Comparison of ENCODE assay signal across 25 mouse cellular contexts in the genomic region with DNA sequence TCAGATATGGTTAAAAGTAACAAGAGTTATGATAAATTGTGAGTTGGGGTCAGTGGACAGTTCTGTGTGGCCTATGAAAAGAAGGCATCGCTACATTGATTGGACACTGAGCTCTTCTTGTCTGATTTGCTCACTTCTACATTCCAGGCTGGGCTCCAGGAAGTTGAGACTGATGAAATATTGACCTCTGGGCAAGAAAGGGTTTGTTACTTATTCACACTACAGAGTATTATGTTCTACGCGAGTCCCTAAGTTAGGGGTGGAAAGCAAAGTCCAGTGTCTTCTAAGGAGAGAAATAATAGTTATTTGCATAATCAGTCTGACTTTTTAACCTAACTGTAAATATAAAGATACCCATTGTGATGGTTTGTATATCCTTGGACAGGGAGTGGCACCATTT.
"Had no signal": no experiment of that assay in that cellular context is flagged by ENCODE, and none has a peak within 500 bp of the region (broad histone marks: within the 10 kb centered on the region; RNA-seq: fewer than 3 reads in every experiment).

No protein-coding gene starts in this region.

- DNase-seq: gastrocnemius, adult 2 months; gastrocnemius, postnatal 10 days; gastrocnemius, postnatal 25 days; heart, adult 18-20 months; heart, postnatal 10 days; heart, postnatal 4 days; kidney, postnatal 10 days; liver; liver, embryonic 13.5 days had no signal

- H3K36me3 ChIP-seq: heart, embryonic 10.5 days; heart, embryonic 12.5 days; intestine, embryonic 15.5 days; kidney, embryonic 15.5 days; limb, embryonic 10.5 days; limb, embryonic 12.5 days; liver, embryonic 13.5 days; liver, embryonic 15.5 days had no signal

- ATAC-seq: hindbrain, embryonic 16.5 days; inflammation-experienced regulatory T-cells, adult 6 months; intestine, embryonic 15.5 days; intestine, postnatal 0 days had no signal

- H3K4me2 ChIP-seq: heart, embryonic 12.5 days; hindbrain, embryonic 12.5 days; hindbrain, embryonic 14.5 days; intestine, embryonic 15.5 days; kidney, embryonic 15.5 days; limb, embryonic 12.5 days; liver, embryonic 11.5 days; liver, embryonic 13.5 days; liver, embryonic 15.5 days had no signal

- H3K9ac ChIP-seq: heart, embryonic 12.5 days; hindbrain, embryonic 12.5 days; hindbrain, embryonic 14.5 days; intestine, embryonic 15.5 days; kidney, embryonic 15.5 days; limb, embryonic 12.5 days; liver, embryonic 13.5 days; liver, embryonic 15.5 days had no signal

- H3K9me3 ChIP-seq: heart, embryonic 10.5 days; heart, embryonic 12.5 days; hindbrain, embryonic 10.5 days; hindbrain, embryonic 12.5 days; intestine, embryonic 15.5 days; kidney, embryonic 15.5 days; limb, embryonic 10.5 days; limb, embryonic 12.5 days; liver, embryonic 13.5 days; liver, embryonic 15.5 days had no signal

- H3K27me3 ChIP-seq: heart, embryonic 12.5 days; hindbrain, embryonic 12.5 days; intestine, embryonic 15.5 days; kidney, embryonic 15.5 days; limb, embryonic 12.5 days; liver, embryonic 13.5 days; liver, embryonic 15.5 days had no signal

- H3K4me3 ChIP-seq: gastrocnemius, adult 2 months; heart, embryonic 10.5 days; heart, embryonic 12.5 days; hindbrain, embryonic 10.5 days; hindbrain, embryonic 12.5 days; intestine, embryonic 15.5 days; kidney, embryonic 15.5 days; layer of hippocampus, adult 2 months; left cerebral cortex, adult 2 months; limb, embryonic 10.5 days; limb, embryonic 12.5 days; liver, embryonic 13.5 days; liver, embryonic 15.5 days had no signal

- H3K27ac ChIP-seq: gastrocnemius, adult 2 months; heart, embryonic 10.5 days; hindbrain, embryonic 10.5 days; hindbrain, embryonic 12.5 days; hindbrain, embryonic 14.5 days; intestine, embryonic 15.5 days; kidney, embryonic 15.5 days; layer of hippocampus, adult 2 months; left cerebral cortex, adult 2 months; limb, embryonic 10.5 days; limb, embryonic 12.5 days; liver, embryonic 13.5 days; liver, embryonic 15.5 days had no signal

- H3K4me1 ChIP-seq: heart, embryonic 10.5 days; heart, embryonic 12.5 days; hindbrain, embryonic 10.5 days; hindbrain, embryonic 12.5 days; intestine, embryonic 15.5 days; kidney, embryonic 15.5 days; limb, embryonic 10.5 days; limb, embryonic 12.5 days; liver, embryonic 13.5 days; liver, embryonic 15.5 days had no signal
